Mouse (Mus musculus) liver, embryonic 14.5 days (tissue): ENCODE data around the gene Ptpn5. TPM values are rescaled to one million over a fixed set of nuclear protein-coding genes. Genes with fewer than 3 reads are reported as not detected.
A peak's percentile ranks its signal among the peaks of the same experiment; 100 is the strongest.

ENCODE experiments used
- ATAC-seq: fragments of 200-750 bp; cut with Nextera tagmentation; 2 replicates; pipeline ENCODE4 v1.8.0; 2017; ENCODE audit warnings: moderate number of reproducible peaks, mild to moderate bottlenecking, moderate library complexity; ENCODE audit not compliant: insufficient read depth
- DNase-seq, 3 experiments: peaks; one replicate each; pipeline ENCODE4 v3.0.0-alpha.2; 2012 to 2013; ENCODE audit warnings: low read depth in 3 of 3, low spot score in 3 of 3
- H3K27ac ChIP-seq: fragments of 300-500 bp; sonication (generic); 2 replicates; pipeline ENCODE4 v1.5.1; 2014; ENCODE audit warnings: moderate library complexity, mild to moderate bottlenecking, control low read depth, inconsistent platforms
- H3K27me3 ChIP-seq: fragments of 300-500 bp; sonication (generic); 2 replicates; pipeline ENCODE4 v1.6.1; 2014; ENCODE audit warnings: mild to moderate bottlenecking, low read length, moderate library complexity; ENCODE audit not compliant: control insufficient read depth, insufficient read depth
- H3K36me3 ChIP-seq: fragments of 300-500 bp; sonication (generic); replicated peaks from 2 replicates; pipeline ENCODE4 v1.6.1; 2014; ENCODE audit warnings: low read depth; ENCODE audit not compliant: control insufficient read depth, insufficient read depth
- H3K4me1 ChIP-seq, 2 experiments: fragments of 200-500 bp in 1 of 2; fragments of 300-500 bp in 1 of 2; sonication (generic) in 1 of 2; replicated peaks; 2 replicates each; pipeline ENCODE4 v1.6.1; 2012 to 2014; ENCODE audit warnings: antibody characterized with exemption in 1 of 2, inconsistent platforms in 1 of 2, low read length in 1 of 2; ENCODE audit not compliant: control insufficient read depth in 2 of 2, insufficient read depth in 2 of 2
- H3K4me2 ChIP-seq: fragments of 300-500 bp; sonication (generic); 2 replicates; pipeline ENCODE4 v1.6.1; 2014; ENCODE audit warnings: low read depth, mild to moderate bottlenecking, control low read depth, moderate library complexity
- H3K4me3 ChIP-seq, 2 experiments: fragments of 200-500 bp in 1 of 2; fragments of 300-500 bp in 1 of 2; sonication (generic) in 1 of 2; 2 replicates each; pipeline ENCODE4 v1.5.1; 2012 to 2014; ENCODE audit warnings: low read depth in 2 of 2, low read length in 2 of 2, mild to moderate bottlenecking in 2 of 2, control low read depth in 1 of 2, inconsistent platforms in 1 of 2, moderate library complexity in 1 of 2; ENCODE audit not compliant: insufficient read depth in 1 of 2
- H3K9ac ChIP-seq: fragments of 300-500 bp; sonication (generic); replicated peaks from 2 replicates; pipeline ENCODE4 v1.6.1; 2014; ENCODE audit warnings: mild to moderate bottlenecking, control low read depth, moderate library complexity
- H3K9me3 ChIP-seq: fragments of 300-500 bp; sonication (generic); 2 replicates; pipeline ENCODE4 v1.6.1; 2016; ENCODE audit warnings: low read length, mixed read lengths; ENCODE audit not compliant: control insufficient read depth
- CTCF ChIP-seq: IDR thresholded peaks from 2 replicates; pipeline ENCODE4 v1.5.1; 2016; ENCODE audit warnings: antibody characterized with exemption, low read depth, control low read depth
- EP300 ChIP-seq: IDR thresholded peaks from 2 replicates; pipeline ENCODE4 v1.6.1; 2016; ENCODE audit warnings: antibody characterized with exemption, low read depth
- WGBS: fragments of 180-500 bp; shearing (Covaris S2); extraction: QIAGEN DNeasy Blood & Tissue Kit; methylation state at CpG from one replicate; pipeline ENCODE4 v1.1.7; 2014; ENCODE audit not compliant: insufficient replicate concordance; 5-methylcytosine and 5-hydroxymethylcytosine counted together
- polyA plus RNA-seq, 2 experiments: library from polyadenylated mRNA; depleted of rRNA in 1 of 2; stranded (reverse) in 1 of 2; unstranded in 1 of 2; fragments of >200 nt; fragmentation: Nextera tagmentation in 1 of 2; extraction: Ambion mirVana in 1 of 2; gene quantifications; 2 replicates each; pipeline versions ENCODE4 v1.2.1 to v1.2.3; 2012 to 2014

The Ptpn5 gene
- polyA plus RNA-seq, 2 experiments, result not detected

GRCm38 (mm10) chr7:47080868-47081267, 52.6 kb downstream of the Ptpn5 start:
- no peaks in the 10 kb centered on the region for H3K9me3 ChIP-seq
- H3K27ac ChIP-seq, result no peak overlapping the region
- H3K4me3 ChIP-seq, result no peak overlapping the region
- DNase-seq (no peak), ATAC-seq (no peak)
- no peaks in the 10 kb centered on the region for H3K36me3 ChIP-seq
- no peak overlapping the region for H3K4me2 ChIP-seq
- 46% methylated on average over 3 of the region's 3 CpGs for WGBS
- TF ChIP-seq EP300 (no peak), CTCF (no peak)
- H3K27me3 ChIP-seq, result no peaks in the 10 kb centered on the region
- no peak overlapping the region for H3K9ac ChIP-seq
- 0 out of 4 replicates have a peak, but pooled peaks cover 0 to 2% of the 10 kb centered on the region in 2 experiments for H3K4me1 ChIP-seq

DNA sequence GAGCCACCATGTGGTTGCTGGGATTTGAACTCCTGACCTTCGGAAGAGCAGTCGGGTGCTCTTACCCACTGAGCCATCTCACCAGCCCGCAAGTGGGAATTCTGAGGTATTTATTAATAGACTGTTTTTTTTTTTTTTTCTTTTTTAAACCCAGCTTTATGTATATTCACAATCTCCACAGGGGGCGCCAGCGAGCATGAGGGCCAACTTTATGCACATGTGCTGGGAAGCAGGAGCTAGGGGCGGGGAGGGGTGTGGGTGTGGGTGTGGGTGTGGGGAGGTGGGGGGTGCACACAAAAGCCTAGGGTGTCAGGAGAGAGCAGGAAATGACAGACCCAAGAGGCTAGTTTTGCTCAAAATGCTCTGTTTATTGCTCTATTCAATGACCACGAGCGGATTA, 56.0 kb downstream of the Ptpn5 start:
- Histone ChIP-seq H3K4me1 (peaks cover 0 to 10% of the 10 kb centered on the region in 2 experiments; a peak in 1 of 4 replicates), H3K4me2 (no peak overlapping the region), H3K9me3 (no peaks in the 10 kb centered on the region), H3K27me3 (no peaks in the 10 kb centered on the region), H3K4me3 (no peak overlapping the region), H3K9ac (no peak overlapping the region), H3K27ac (no peak overlapping the region), H3K36me3 (no peaks in the 10 kb centered on the region)
- TF ChIP-seq CTCF, result peak; percentile 57
- no peak for TF ChIP-seq EP300
- ATAC-seq (no peak), DNase-seq (no peak)
- WGBS, result 47% methylated on average over 8 of the region's 8 CpGs

GRCm38 (mm10) chr7:47076729-47077128, 56.8 kb downstream of the Ptpn5 start:
- ATAC-seq (no peak), DNase-seq (no peak)
- TF ChIP-seq EP300 (no peak), CTCF (no peak)
- Histone ChIP-seq H3K27me3 (no peaks in the 10 kb centered on the region), H3K4me3 (no peak overlapping the region), H3K4me1 (peaks cover 0 to 10% of the 10 kb centered on the region in 2 experiments; a peak in 1 of 4 replicates), H3K27ac (no peak overlapping the region), H3K36me3 (no peaks in the 10 kb centered on the region), H3K9me3 (no peaks in the 10 kb centered on the region), H3K9ac (no peak overlapping the region), H3K4me2 (no peak overlapping the region)
- 64% methylated on average over 3 of the region's 3 CpGs for WGBS

DNA sequence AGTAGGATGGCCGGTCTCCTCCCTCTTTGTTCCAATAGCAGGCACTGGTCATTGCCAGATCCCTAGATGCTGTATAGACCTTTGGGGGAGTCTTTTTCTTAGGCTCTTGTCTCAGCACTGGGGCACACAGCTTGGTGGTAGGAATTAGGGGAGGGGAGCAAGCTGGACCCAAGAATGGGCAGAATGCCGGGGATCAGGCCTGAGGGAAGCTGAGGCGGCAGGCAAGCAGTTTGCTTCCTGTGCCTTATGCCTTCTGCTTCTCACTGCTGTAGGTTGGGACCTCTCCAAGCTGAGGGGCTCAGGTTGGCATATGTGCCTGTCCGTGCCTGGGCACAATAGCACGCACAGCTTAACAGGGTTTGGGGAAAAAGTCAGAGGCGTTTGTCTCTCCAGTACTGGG, 57.3 kb downstream of the Ptpn5 start:
- TF ChIP-seq EP300 (no peak), CTCF (no peak)
- Histone ChIP-seq H3K4me3 (no peak overlapping the region), H3K27ac (no peak overlapping the region), H3K9me3 (no peaks in the 10 kb centered on the region), H3K27me3 (no peaks in the 10 kb centered on the region), H3K4me1 (peaks cover 0 to 10% of the 10 kb centered on the region in 2 experiments; a peak in 1 of 4 replicates), H3K9ac (no peak overlapping the region), H3K4me2 (no peak overlapping the region), H3K36me3 (no peaks in the 10 kb centered on the region)
- WGBS, result 70% methylated on average over 6 of the region's 6 CpGs
- DNase-seq (no peak), ATAC-seq (no peak)

- TF ChIP-seq EP300 (no peak), CTCF (no peak)
- Histone ChIP-seq H3K4me2 (no peak overlapping the region), H3K9ac (no peak overlapping the region), H3K36me3 (no peaks in the 10 kb centered on the region), H3K9me3 (no peaks in the 10 kb centered on the region), H3K4me3 (no peak overlapping the region), H3K27me3 (no peaks in the 10 kb centered on the region), H3K4me1 (peaks cover 0 to 10% of the 10 kb centered on the region in 2 experiments; a peak in 1 of 4 replicates), H3K27ac (no peak overlapping the region)
- WGBS, result 53% methylated on average over 18 of the region's 18 CpGs
- ATAC-seq, result no peak
- DNase-seq, result no peak
Measured at GRCm38 (mm10) chr7:47073536-47074521, 59.7 kb downstream of the Ptpn5 start.
